Mouse (Mus musculus) thymus, adult 2 months (tissue): ENCODE data around the gene Dnajc3.

ENCODE experiments used
- CTCF ChIP-seq: fragments of 200-500 bp; IDR thresholded peaks from 2 replicates; pipeline ENCODE4 v1.5.1; 2012; ENCODE audit warnings: mild to moderate bottlenecking, control low read depth, low read length, moderate library complexity, borderline replicate concordance; ENCODE audit not compliant: control insufficient read depth, poor library complexity, insufficient read depth; ENCODE audit errors: extremely low read depth
- POLR2A ChIP-seq: fragments of 200-500 bp; IDR thresholded peaks from 2 replicates; pipeline ENCODE4 v1.6.1; 2012; ENCODE audit warnings: mild to moderate bottlenecking, low read length, control low read depth, moderate library complexity; ENCODE audit not compliant: control insufficient read depth, poor library complexity, insufficient read depth; ENCODE audit errors: extremely low read depth

DNA sequence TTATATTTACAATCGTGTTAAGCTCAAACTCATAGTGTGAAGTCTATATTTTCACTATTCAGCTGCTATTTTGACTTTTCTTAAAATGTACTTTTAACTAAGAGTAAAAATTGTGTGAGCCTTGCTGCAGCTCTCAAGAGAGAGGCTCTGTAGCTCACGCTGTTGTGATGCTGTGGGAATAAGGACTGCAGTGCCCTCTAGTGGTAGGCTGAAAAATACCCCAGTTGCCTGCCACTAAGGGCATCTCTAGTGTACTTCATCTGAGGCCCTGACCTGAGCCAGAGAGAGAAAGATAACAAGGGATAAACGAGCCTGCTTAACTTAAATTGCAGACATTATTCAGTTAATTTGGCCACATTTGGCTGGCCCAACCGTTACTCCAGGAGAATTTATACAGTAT lies 89.4 kb downstream of the Dnajc3 start:
- TF ChIP-seq POLR2A (no peak), CTCF (no peak)
